ENCODE assay signal across 11 mouse cellular contexts in genomic region chr12:102416955-102417510, GRCm38 (mm10). TPM values are rescaled to one million over a fixed set of nuclear protein-coding genes. Genes with fewer than 3 reads are reported as not detected.
DNase-seq lines count a peak whose midpoint lies in the region; ATAC-seq lines count a peak whose summit lies in the region.
"Had no signal": no experiment of that assay in that cellular context is flagged by ENCODE, and none has a peak within 500 bp of the region (broad histone marks: within the 10 kb centered on the region; RNA-seq: fewer than 3 reads in every experiment).

No protein-coding gene starts in this region.

- no peak for ATAC-seq in forebrain, embryonic 12.5 days (ENCODE audit: low FRiP score)
- no peak for ATAC-seq in hindbrain, embryonic 12.5 days (ENCODE audit: low FRiP score)
- peak; percentile 16; the same call in 1 of the 2 replicates for ATAC-seq in lung, embryonic 16.5 days (ENCODE audit: low read depth)
- ATAC-seq in stomach, embryonic 16.5 days (ENCODE audit: insufficient read depth, low FRiP score): no peak

- WGBS in forebrain, embryonic 10.5 days: 68% methylated on average over 7 of the region's 7 CpGs
- 69% methylated on average over 7 of the region's 7 CpGs for WGBS in forebrain, embryonic 12.5 days
- WGBS in hindbrain, embryonic 10.5 days: 70% methylated on average over 7 of the region's 7 CpGs
- WGBS in hindbrain, embryonic 12.5 days: 74% methylated on average over 7 of the region's 7 CpGs
- WGBS in lung, embryonic 16.5 days: 78% methylated on average over 7 of the region's 7 CpGs
- WGBS in stomach, embryonic 16.5 days: 66% methylated on average over 7 of the region's 7 CpGs

- DNase-seq in forebrain, embryonic 10.5 days (ENCODE audit: extremely low spot score, low spot score): no peak
- no peak for DNase-seq in hindbrain, embryonic 10.5 days (ENCODE audit: low spot score)
- no peak for DNase-seq in lung, postnatal 36 days
- no peak for DNase-seq in adrenal gland, adult 18-20 months (ENCODE audit: low spot score in 2 of 2)
- DNase-seq: cerebellum, adult 9-10 months; liver, embryonic 13.5 days had no signal

- H3K36me3 ChIP-seq in forebrain, embryonic 10.5 days (replicated peaks): peaks cover 10% of the 10 kb centered on the region
- H3K36me3 ChIP-seq in forebrain, embryonic 12.5 days (replicated peaks): peaks cover 2% of the 10 kb centered on the region; the same call in 1 of the 2 replicates
- H3K36me3 ChIP-seq in hindbrain, embryonic 10.5 days: peaks cover 16% of the 10 kb centered on the region
- H3K36me3 ChIP-seq in hindbrain, embryonic 12.5 days: 0 out of 2 replicates have a peak, but pooled peaks cover 5% of the 10 kb centered on the region
- no peaks in the 10 kb centered on the region for H3K36me3 ChIP-seq in lung, embryonic 16.5 days (ENCODE audit: control insufficient read depth, insufficient read depth, low read length)
- H3K36me3 ChIP-seq in stomach, embryonic 16.5 days (ENCODE audit: control insufficient read depth, insufficient read depth, low read length): peaks cover 3% of the 10 kb centered on the region; the same call in 1 of the 2 replicates
- H3K36me3 ChIP-seq: liver, embryonic 13.5 days had no signal

- peak overlapping the region; percentile 37; the same call in 1 of the 2 replicates for H3K27ac ChIP-seq in forebrain, embryonic 10.5 days
- no peak overlapping the region for H3K27ac ChIP-seq in forebrain, embryonic 12.5 days
- H3K27ac ChIP-seq in hindbrain, embryonic 10.5 days: peak overlapping the region; percentile 23; the same call in 1 of the 2 replicates
- no peak overlapping the region for H3K27ac ChIP-seq in hindbrain, embryonic 12.5 days
- H3K27ac ChIP-seq in lung, embryonic 16.5 days (ENCODE audit: low read length): no peak overlapping the region
- peak overlapping the region; percentile 14; the same call in 1 of the 2 replicates for H3K27ac ChIP-seq in stomach, embryonic 16.5 days (ENCODE audit: low read length)
- H3K27ac ChIP-seq: liver, embryonic 13.5 days; midbrain, embryonic 12.5 days had no signal

- H3K4me2 ChIP-seq in forebrain, embryonic 12.5 days: no peak overlapping the region
- H3K4me2 ChIP-seq in hindbrain, embryonic 12.5 days (replicated peaks): no peak overlapping the region
- no peak overlapping the region for H3K4me2 ChIP-seq in lung, embryonic 16.5 days (ENCODE audit: low read depth, low read length)
- no peak overlapping the region for H3K4me2 ChIP-seq in stomach, embryonic 16.5 days (ENCODE audit: low read depth, low read length)
- H3K4me2 ChIP-seq: liver, embryonic 13.5 days; midbrain, embryonic 12.5 days had no signal

- H3K4me3 ChIP-seq in forebrain, embryonic 10.5 days: no peak overlapping the region
- no peak overlapping the region for H3K4me3 ChIP-seq in forebrain, embryonic 12.5 days (replicated peaks)
- H3K4me3 ChIP-seq in hindbrain, embryonic 10.5 days: no peak overlapping the region
- H3K4me3 ChIP-seq in hindbrain, embryonic 12.5 days: no peak overlapping the region
- no peak overlapping the region for H3K4me3 ChIP-seq in lung, embryonic 16.5 days (ENCODE audit: low read length)
- no peak overlapping the region for H3K4me3 ChIP-seq in stomach, embryonic 16.5 days (replicated peaks; ENCODE audit: low read length)
- H3K4me3 ChIP-seq: liver, embryonic 13.5 days; midbrain, embryonic 12.5 days had no signal

- no peak overlapping the region for H3K9ac ChIP-seq in forebrain, embryonic 12.5 days
- H3K9ac ChIP-seq in hindbrain, embryonic 12.5 days: no peak overlapping the region
- H3K9ac ChIP-seq in lung, embryonic 16.5 days (ENCODE audit: low read length): no peak overlapping the region
- H3K9ac ChIP-seq in stomach, embryonic 16.5 days (ENCODE audit: low read length): peak overlapping the region; percentile 46; the same call in 1 of the 2 replicates
- H3K9ac ChIP-seq: liver, embryonic 13.5 days; midbrain, embryonic 12.5 days had no signal

- no peaks in the 10 kb centered on the region for H3K9me3 ChIP-seq in forebrain, embryonic 10.5 days
- no peaks in the 10 kb centered on the region for H3K9me3 ChIP-seq in forebrain, embryonic 12.5 days
- no peaks in the 10 kb centered on the region for H3K9me3 ChIP-seq in hindbrain, embryonic 10.5 days
- H3K9me3 ChIP-seq in hindbrain, embryonic 12.5 days (replicated peaks): no peaks in the 10 kb centered on the region
- no peaks in the 10 kb centered on the region for H3K9me3 ChIP-seq in lung, embryonic 16.5 days (ENCODE audit: control insufficient read depth, low read length)
- no peaks in the 10 kb centered on the region for H3K9me3 ChIP-seq in stomach, embryonic 16.5 days (replicated peaks; ENCODE audit: control insufficient read depth, low read length)
- H3K9me3 ChIP-seq: liver, embryonic 13.5 days; midbrain, embryonic 12.5 days had no signal

- H3K4me1 ChIP-seq in forebrain, embryonic 10.5 days: peaks cover 5% of the 10 kb centered on the region; the same call in 1 of the 2 replicates
- H3K4me1 ChIP-seq in forebrain, embryonic 12.5 days: 0 out of 2 replicates have a peak, but pooled peaks cover 5% of the 10 kb centered on the region
- peaks cover 14% of the 10 kb centered on the region for H3K4me1 ChIP-seq in hindbrain, embryonic 10.5 days (replicated peaks)
- peaks cover 8% of the 10 kb centered on the region; the same call in 1 of the 2 replicates for H3K4me1 ChIP-seq in hindbrain, embryonic 12.5 days
- H3K4me1 ChIP-seq in lung, embryonic 16.5 days (replicated peaks; ENCODE audit: control insufficient read depth, insufficient read depth, low read length): peaks cover 8% of the 10 kb centered on the region; the same call in 1 of the 2 replicates
- H3K4me1 ChIP-seq in stomach, embryonic 16.5 days (ENCODE audit: control insufficient read depth, insufficient read depth, low read length): peaks cover 11% of the 10 kb centered on the region; the same call in 1 of the 2 replicates

- H3K27me3 ChIP-seq in forebrain, embryonic 10.5 days (ENCODE audit: poor library complexity, severe bottlenecking): no peaks in the 10 kb centered on the region
- H3K27me3 ChIP-seq in forebrain, embryonic 12.5 days: no peaks in the 10 kb centered on the region
- no peaks in the 10 kb centered on the region for H3K27me3 ChIP-seq in hindbrain, embryonic 10.5 days (ENCODE audit: insufficient read depth, poor library complexity, severe bottlenecking)
- H3K27me3 ChIP-seq in hindbrain, embryonic 12.5 days: no peaks in the 10 kb centered on the region
- no peaks in the 10 kb centered on the region for H3K27me3 ChIP-seq in lung, embryonic 16.5 days (ENCODE audit: control insufficient read depth, insufficient read depth, low read depth, low read length)
- no peaks in the 10 kb centered on the region for H3K27me3 ChIP-seq in stomach, embryonic 16.5 days (ENCODE audit: control insufficient read depth, insufficient read depth, low read length)
- H3K27me3 ChIP-seq: liver, embryonic 13.5 days; midbrain, embryonic 12.5 days had no signal

RNA-seq across cellular contexts. Expression of gene Lgmn, which starts 22.6 kb away (rescaled TPM):
- polyA plus RNA-seq in forebrain, embryonic 10.5 days (2016; fragmentation: Nextera tagmentation; extraction: Ambion mirVana): 41.4 and 42.8 TPM in 2 replicates
- 47.1 and 47.5 TPM in 2 replicates for polyA plus RNA-seq in forebrain, embryonic 12.5 days (2016; fragmentation: Nextera tagmentation; extraction: Ambion mirVana)
- polyA plus RNA-seq in hindbrain, embryonic 10.5 days (2016; fragmentation: Nextera tagmentation; extraction: Ambion mirVana): 53.9 and 62.5 TPM in 2 replicates
- 73.7 and 76.9 TPM in 2 replicates for polyA plus RNA-seq in hindbrain, embryonic 12.5 days (2016; fragmentation: Nextera tagmentation; extraction: Ambion mirVana)
- polyA plus RNA-seq in lung, embryonic 16.5 days (2015; fragmentation: Nextera tagmentation; extraction: Ambion mirVana): 139 and 142 TPM in 2 replicates
- 86.5 and 90.3 TPM in 2 replicates for polyA plus RNA-seq in stomach, embryonic 16.5 days (2015; fragmentation: Nextera tagmentation; extraction: Ambion mirVana)
- 100 to 1,000 TPM in 1 of 2 experiments, 10 to 100 TPM in 1; 99.7 to 114 TPM for total RNA-seq in adrenal gland, adult 18-20 months (2021)

RNA-seq across cellular contexts. Expression of gene Golga5, which starts 51.9 kb away (rescaled TPM):
- polyA plus RNA-seq in forebrain, embryonic 10.5 days (2016; fragmentation: Nextera tagmentation; extraction: Ambion mirVana): 25.0 and 26.3 TPM in 2 replicates
- 32.4 and 34.8 TPM in 2 replicates for polyA plus RNA-seq in forebrain, embryonic 12.5 days (2016; fragmentation: Nextera tagmentation; extraction: Ambion mirVana)
- 26.1 and 26.5 TPM in 2 replicates for polyA plus RNA-seq in hindbrain, embryonic 10.5 days (2016; fragmentation: Nextera tagmentation; extraction: Ambion mirVana)
- polyA plus RNA-seq in hindbrain, embryonic 12.5 days (2016; fragmentation: Nextera tagmentation; extraction: Ambion mirVana): 35.6 and 39.7 TPM in 2 replicates
- polyA plus RNA-seq in lung, embryonic 16.5 days (2015; fragmentation: Nextera tagmentation; extraction: Ambion mirVana): 34.2 and 35.5 TPM in 2 replicates
- polyA plus RNA-seq in stomach, embryonic 16.5 days (2015; fragmentation: Nextera tagmentation; extraction: Ambion mirVana): 35.9 and 37.5 TPM in 2 replicates
- 10 to 100 TPM; 31.3 to 40.2 TPM for total RNA-seq in adrenal gland, adult 18-20 months (2021)

Comparison
In these comparisons a context has a peak if more than half of its experiments do, and no peak if none do; other contexts are left out.
1. H3K27ac ChIP-seq: peak in forebrain, embryonic 10.5 days (single experiment), hindbrain, embryonic 10.5 days (single experiment) and stomach, embryonic 16.5 days (single experiment); none in forebrain, embryonic 12.5 days (single experiment), hindbrain, embryonic 12.5 days (single experiment) and lung, embryonic 16.5 days (single experiment).